Mouse (Mus musculus) spleen, postnatal 0 days (tissue): ENCODE data around the gene Olfr1031. TPM values are rescaled to one million over a fixed set of nuclear protein-coding genes. Genes with fewer than 3 reads are reported as not detected.

Source experiments
- polyA plus RNA-seq: library from polyadenylated mRNA; unstranded; fragments of >200 nt; fragmentation: Nextera tagmentation; extraction: Ambion mirVana; gene quantifications from 2 replicates; pipeline ENCODE4 v1.2.1, GENCODE M21; 2015

The Olfr1031 gene
- not detected in 2 replicates for polyA plus RNA-seq

GRCm38 (mm10) chr2:85990004-85990403 lies at the start of gene Olfr1031:
Gene Olfr1031 (plus strand): TSS chr2:85990304.

DNA sequence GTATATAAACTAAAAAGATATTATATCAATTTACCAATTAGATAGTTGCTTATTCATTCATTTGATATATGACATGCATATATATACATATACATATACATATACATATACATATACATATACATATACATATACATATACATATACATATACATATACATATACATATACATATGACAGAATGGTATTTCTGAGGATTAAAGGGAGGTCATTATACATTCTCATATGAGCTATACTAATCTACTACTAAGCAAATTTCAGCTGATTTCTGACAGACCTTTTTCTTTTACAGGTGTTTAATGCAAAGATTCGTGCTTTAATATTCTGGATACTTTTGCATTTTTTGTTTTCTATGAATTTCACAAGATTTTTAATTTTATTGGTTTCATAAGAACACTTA lies 40.0 kb upstream of the Olfr1031 start, which contains the start of gene Olfr1028:
Gene Olfr1028 (plus strand): TSS at position 301 of the 400 bp plus-strand sequence.

GRCm38 (mm10) chr2:85973595-85973994 lies 16.5 kb upstream of the Olfr1031 start, which contains the start of gene Olfr1029:
Gene Olfr1029 (plus strand): TSS chr2:85973895.

DNA sequence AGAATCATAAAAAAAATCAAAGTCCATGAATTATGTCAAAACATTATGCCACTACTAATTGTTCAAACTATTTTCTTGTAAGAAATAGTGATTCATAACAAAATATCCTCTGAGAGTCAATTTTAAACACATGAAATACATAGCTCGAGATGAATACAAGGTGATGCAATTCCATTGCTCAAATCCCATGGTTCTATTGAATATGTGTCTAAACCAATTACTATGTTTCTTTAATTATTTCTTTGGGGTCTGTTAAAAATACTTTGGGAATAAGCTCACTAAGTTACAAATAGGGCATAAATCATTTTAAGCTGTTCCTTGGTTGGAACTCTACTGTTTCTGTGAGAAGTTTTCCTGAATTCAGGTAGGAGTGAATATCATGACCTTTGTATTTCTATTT lies 11.1 kb upstream of the Olfr1031 start, which contains the start of gene Olfr1030:
Gene Olfr1030 (plus strand): TSS at position 301 of the 400 bp plus-strand sequence.

DNA sequence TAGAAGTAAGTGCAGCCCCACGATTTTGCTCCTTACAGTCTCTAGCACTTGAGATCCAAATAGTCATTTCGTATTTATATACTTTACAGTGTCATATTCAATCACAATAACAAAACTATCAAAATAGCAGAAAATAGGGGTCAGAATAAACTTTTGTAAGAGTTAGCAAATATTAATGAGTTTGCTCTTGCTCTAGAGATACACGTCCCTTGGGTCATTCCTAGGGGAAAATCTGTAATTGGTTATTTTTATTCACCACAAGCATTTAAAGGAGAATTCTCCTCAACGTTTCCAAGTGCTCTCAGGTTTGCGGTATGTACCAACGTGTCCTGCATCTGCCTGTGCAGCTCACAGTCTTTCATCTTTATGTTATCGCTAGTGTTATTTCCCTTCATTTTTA lies 15.1 kb downstream of the Olfr1031 start, which contains the start of gene Olfr1032:
Gene Olfr1032 (plus strand): TSS at position 301 of the 400 bp plus-strand sequence.

GRCm38 (mm10) chr2:86020406-86020805 lies 30.3 kb downstream of the Olfr1031 start, which contains the start of gene Olfr1033:
Gene Olfr1033 (plus strand): TSS chr2:86020633.

Other genes starting within 250 kb of the Olfr1031 start
- gene Olfr1012, start 227.5 kb upstream of the Olfr1031 start, polyA plus RNA-seq = not detected in 2 replicates
- gene Olfr1013, start 223.2 kb upstream of the Olfr1031 start, polyA plus RNA-seq = not detected in 2 replicates
- not detected in 2 replicates for gene Olfr1014, start 217.6 kb upstream of the Olfr1031 start, polyA plus RNA-seq
- gene Olfr1015, start 208.3 kb upstream of the Olfr1031 start, polyA plus RNA-seq = not detected in 2 replicates
- not detected in 2 replicates for gene Olfr1016, start 187.8 kb upstream of the Olfr1031 start, polyA plus RNA-seq
- gene Olfr1018, start 171.8 kb upstream of the Olfr1031 start, polyA plus RNA-seq = not detected in 2 replicates
- gene Olfr1019, start 144.8 kb upstream of the Olfr1031 start, polyA plus RNA-seq = not detected in 2 replicates
- gene Olfr1020, start 143.3 kb upstream of the Olfr1031 start, polyA plus RNA-seq = not detected in 2 replicates
- gene Olfr1022, start 121.7 kb upstream of the Olfr1031 start, polyA plus RNA-seq = not detected in 2 replicates
- not detected in 2 replicates for gene Olfr1023, start 104.7 kb upstream of the Olfr1031 start, polyA plus RNA-seq
- not detected in 2 replicates for gene Olfr1024, start 85.3 kb upstream of the Olfr1031 start, polyA plus RNA-seq
- gene Olfr1025-ps1, start 75.1 kb upstream of the Olfr1031 start, polyA plus RNA-seq = not detected in 2 replicates
- gene Olfr1026, start 68.7 kb upstream of the Olfr1031 start, polyA plus RNA-seq = not detected in 2 replicates
- not detected in 2 replicates for gene Olfr1028, start 39.9 kb upstream of the Olfr1031 start, polyA plus RNA-seq
- not detected in 2 replicates for gene Olfr1029, start 16.4 kb upstream of the Olfr1031 start, polyA plus RNA-seq
- not detected in 2 replicates for gene Olfr1030, start 11.0 kb upstream of the Olfr1031 start, polyA plus RNA-seq
- gene Olfr1032, start 15.2 kb downstream of the Olfr1031 start, polyA plus RNA-seq = not detected in 2 replicates
- gene Olfr1033, start 30.3 kb downstream of the Olfr1031 start, polyA plus RNA-seq = 5.2 and 5.3 TPM in 2 replicates
- gene Olfr1034, start 55.6 kb downstream of the Olfr1031 start, polyA plus RNA-seq = 0.05 and 0.07 TPM in 2 replicates
- gene Olfr1036, start 83.7 kb downstream of the Olfr1031 start, polyA plus RNA-seq = not detected in 2 replicates
- not detected in 2 replicates for gene Olfr1037, start 97.1 kb downstream of the Olfr1031 start, polyA plus RNA-seq
- not detected in 2 replicates for gene Olfr1039, start 145.6 kb downstream of the Olfr1031 start, polyA plus RNA-seq
- gene Olfr1040, start 156.4 kb downstream of the Olfr1031 start, polyA plus RNA-seq = not detected in 2 replicates
- gene Olfr1042, start 171.5 kb downstream of the Olfr1031 start, polyA plus RNA-seq = not detected in 2 replicates
- gene Olfr1043, start 177.2 kb downstream of the Olfr1031 start, polyA plus RNA-seq = not detected in 2 replicates
- 0.27 TPM in 1 of 2 replicates, not detected in the other for gene Olfr1044, start 187.5 kb downstream of the Olfr1031 start, polyA plus RNA-seq
- not detected in 2 replicates for gene Olfr52, start 195.4 kb downstream of the Olfr1031 start, polyA plus RNA-seq
- gene Olfr1045, start 212.7 kb downstream of the Olfr1031 start, polyA plus RNA-seq = not detected in 2 replicates
- not detected in 2 replicates for gene Olfr1046, start 229.0 kb downstream of the Olfr1031 start, polyA plus RNA-seq
- gene Olfr1047, start 241.1 kb downstream of the Olfr1031 start, polyA plus RNA-seq = not detected in 2 replicates
- not detected in 2 replicates for gene Olfr1048, start 250.0 kb downstream of the Olfr1031 start, polyA plus RNA-seq